Mouse (Mus musculus) mammary gland, adult 2 months (tissue): ENCODE results near the gene Epgn. TPM values are rescaled to one million over a fixed set of nuclear protein-coding genes. Genes with fewer than 3 reads are reported as not detected.

Source experiments
- polyA plus RNA-seq: library from polyadenylated mRNA; depleted of rRNA; stranded (reverse); fragments of >200 nt; gene quantifications from 2 replicates; pipeline ENCODE4 v1.2.3, GENCODE M21; 2012; ENCODE audit warnings: low replicate concordance; rRNA removed

The Epgn gene
- polyA plus RNA-seq: 0.16 TPM in 1 of 2 replicates, not detected in the other

DNA sequence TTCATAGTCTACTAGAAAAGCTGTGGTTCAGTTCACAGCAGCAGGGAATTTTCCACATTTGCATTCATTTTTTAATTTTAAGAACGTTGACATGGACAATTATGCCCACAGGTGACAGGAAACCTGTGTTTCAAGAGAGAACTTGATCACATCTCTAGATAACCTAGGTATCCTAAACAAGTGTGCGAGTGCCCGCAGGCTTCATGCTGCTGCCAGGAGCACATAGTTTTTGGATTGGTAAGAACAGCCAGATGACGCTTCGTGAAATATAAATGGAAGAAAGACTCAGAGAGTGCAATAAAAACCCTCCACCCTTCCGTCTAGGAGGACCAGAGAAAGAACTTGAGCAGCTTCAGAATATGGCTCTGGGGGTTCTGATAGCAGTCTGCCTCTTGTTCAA is at the start of gene Epgn:
Gene Epgn (plus strand): TSS at position 301 of the 400 bp plus-strand sequence.

DNA sequence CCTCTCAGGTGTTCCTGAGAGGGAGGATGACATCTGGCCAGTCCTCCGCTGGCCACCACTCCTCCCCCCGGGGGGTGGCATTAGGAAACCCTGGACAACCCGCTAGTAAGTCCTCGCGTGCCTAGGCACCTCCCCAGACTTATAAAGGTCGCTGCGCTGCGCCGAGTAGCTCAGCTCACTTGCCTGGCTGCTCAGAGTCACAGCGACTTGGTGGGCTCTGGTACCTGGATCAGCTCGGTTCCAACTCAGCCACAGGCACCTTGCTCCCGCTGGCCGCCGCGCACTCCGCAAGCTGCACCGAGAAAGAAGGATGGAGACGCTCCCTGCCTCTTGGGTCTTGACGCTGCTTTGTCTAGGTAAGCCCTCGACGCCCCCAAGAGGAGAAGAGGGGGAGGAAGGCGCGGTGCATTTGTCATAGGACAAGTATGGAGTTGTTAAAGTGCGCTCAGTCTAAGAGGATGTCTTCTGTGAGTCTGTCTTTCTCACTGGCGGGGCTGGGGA is 47.2 kb downstream of the Epgn start, which contains the start of gene Ereg:
Gene Ereg (plus strand): TSS at position 173 of the 501 bp plus-strand sequence.

Other genes with a start within 250 kb of the Epgn start
- not detected in 2 replicates for gene Cxcl3, start 241.4 kb upstream of the Epgn start, polyA plus RNA-seq
- gene Cxcl15, start 232.9 kb upstream of the Epgn start, polyA plus RNA-seq: 2.2 and 6.9 TPM in 2 replicates
- 4.5 and 6.4 TPM in 2 replicates for gene Cxcl1, start 136.2 kb upstream of the Epgn start, polyA plus RNA-seq
- gene Cxcl2, start 123.6 kb upstream of the Epgn start, polyA plus RNA-seq: 0.69 and 1.6 TPM in 2 replicates
- 20.2 and 59.8 TPM in 2 replicates for gene Mthfd2l, start 96.3 kb upstream of the Epgn start, polyA plus RNA-seq
- gene Ereg, start 47.2 kb downstream of the Epgn start, polyA plus RNA-seq: 0.14 TPM in 1 of 2 replicates, not detected in the other
- gene Areg, start 112.1 kb downstream of the Epgn start, polyA plus RNA-seq: 82.1 and 252 TPM in 2 replicates